Mouse (Mus musculus): ENCODE data around the gene Ece1. TPM values are rescaled to one million over a fixed set of nuclear protein-coding genes. Genes with fewer than 3 reads are reported as not detected.

The Ece1 gene
- polyA plus RNA-seq, 1 experiment, result 33.7 TPM

- H3K36me3 ChIP-seq (ENCODE audit: control insufficient read depth, insufficient read depth, low read length), result no peaks in the 10 kb centered on the region; the same call in 1 of the 2 replicates
- no peaks in the 10 kb centered on the region for H3K27me3 ChIP-seq (replicated peaks; ENCODE audit: control insufficient read depth, insufficient read depth, low read length)
- no peak for TF ChIP-seq POLR2A (IDR thresholded peaks at IDR 0.05; ENCODE audit: low read depth, low read length)
- peak; percentile 78 for TF ChIP-seq CTCF (conservative IDR thresholded peaks at IDR 0.05; ENCODE audit: insufficient read depth, insufficient read length, low read depth, low read length)
- H3K4me1 ChIP-seq (ENCODE audit: control insufficient read depth, insufficient read depth, low read length), result no peaks in the 10 kb centered on the region
- peak; percentile 73 for DNase-seq
- H3K27ac ChIP-seq (ENCODE audit: insufficient read depth, low read depth, low read length), result no peak overlapping the region
- WGBS, result 34% methylated on average over 4 of the region's 4 CpGs
- H3K4me3 ChIP-seq (ENCODE audit: insufficient read depth, low read depth, low read length), result no peak overlapping the region
Measured at GRCm38 (mm10) chr4:137952840-137953239, 90.8 kb downstream of the Ece1 start.

GRCm38 (mm10) chr4:137954184-137954583 lies 92.1 kb downstream of the Ece1 start:
- Histone ChIP-seq H3K27me3 (replicated peaks; ENCODE audit: control insufficient read depth, insufficient read depth, low read length) (no peaks in the 10 kb centered on the region), H3K36me3 (ENCODE audit: control insufficient read depth, insufficient read depth, low read length) (no peaks in the 10 kb centered on the region; the same call in 1 of the 2 replicates), H3K4me3 (ENCODE audit: insufficient read depth, low read depth, low read length) (no peak overlapping the region), H3K4me1 (ENCODE audit: control insufficient read depth, insufficient read depth, low read length) (no peaks in the 10 kb centered on the region), H3K27ac (ENCODE audit: insufficient read depth, low read depth, low read length) (no peak overlapping the region)
- 87% methylated on average over 2 of the region's 2 CpGs for WGBS
- DNase-seq, result no peak
- TF ChIP-seq POLR2A (IDR thresholded peaks at IDR 0.05; ENCODE audit: low read depth, low read length) (no peak), CTCF (conservative IDR thresholded peaks at IDR 0.05; ENCODE audit: insufficient read depth, insufficient read length, low read depth, low read length) (no peak)

- H3K27me3 ChIP-seq (replicated peaks; ENCODE audit: control insufficient read depth, insufficient read depth, low read length), result no peaks in the 10 kb centered on the region
- H3K4me3 ChIP-seq (ENCODE audit: insufficient read depth, low read depth, low read length), result no peak overlapping the region
- no peaks in the 10 kb centered on the region for H3K4me1 ChIP-seq (ENCODE audit: control insufficient read depth, insufficient read depth, low read length)
- H3K27ac ChIP-seq (ENCODE audit: insufficient read depth, low read depth, low read length), result no peak overlapping the region
- 75% methylated on average over 8 of the region's 8 CpGs for WGBS
- DNase-seq, result peak; percentile 57
- no peaks in the 10 kb centered on the region for H3K36me3 ChIP-seq (ENCODE audit: control insufficient read depth, insufficient read depth, low read length)
- TF ChIP-seq CTCF (conservative IDR thresholded peaks at IDR 0.05; ENCODE audit: insufficient read depth, insufficient read length, low read depth, low read length), result 0 out of 2 replicates have a peak, but pooled peaks have one; percentile 13
- no peak for TF ChIP-seq POLR2A (IDR thresholded peaks at IDR 0.05; ENCODE audit: low read depth, low read length)
Measured at GRCm38 (mm10) chr4:137954926-137955396, 92.9 kb downstream of the Ece1 start.

GRCm38 (mm10) chr4:137956260-137956659 lies 94.2 kb downstream of the Ece1 start:
- TF ChIP-seq CTCF (conservative IDR thresholded peaks at IDR 0.05; ENCODE audit: insufficient read depth, insufficient read length, low read depth, low read length) (no peak), POLR2A (IDR thresholded peaks at IDR 0.05; ENCODE audit: low read depth, low read length) (no peak)
- Histone ChIP-seq H3K27me3 (replicated peaks; ENCODE audit: control insufficient read depth, insufficient read depth, low read length) (no peaks in the 10 kb centered on the region), H3K4me3 (ENCODE audit: insufficient read depth, low read depth, low read length) (no peak overlapping the region), H3K4me1 (ENCODE audit: control insufficient read depth, insufficient read depth, low read length) (no peaks in the 10 kb centered on the region), H3K36me3 (ENCODE audit: control insufficient read depth, insufficient read depth, low read length) (no peaks in the 10 kb centered on the region), H3K27ac (ENCODE audit: insufficient read depth, low read depth, low read length) (no peak overlapping the region)
- DNase-seq, result no peak
- 96% methylated on average over 15 of the region's 15 CpGs for whole genome bisulfite sequencing

- Histone ChIP-seq H3K4me1 (ENCODE audit: control insufficient read depth, insufficient read depth, low read length) (no peaks in the 10 kb centered on the region), H3K36me3 (ENCODE audit: control insufficient read depth, insufficient read depth, low read length) (no peaks in the 10 kb centered on the region), H3K4me3 (ENCODE audit: insufficient read depth, low read depth, low read length) (no peak overlapping the region), H3K27me3 (replicated peaks; ENCODE audit: control insufficient read depth, insufficient read depth, low read length) (no peaks in the 10 kb centered on the region), H3K27ac (ENCODE audit: insufficient read depth, low read depth, low read length) (no peak overlapping the region)
- DNase-seq, result no peak
- WGBS, result 84% methylated on average over 13 of the region's 13 CpGs
- TF ChIP-seq CTCF (conservative IDR thresholded peaks at IDR 0.05; ENCODE audit: insufficient read depth, insufficient read length, low read depth, low read length), result peak; percentile 52
- no peak for TF ChIP-seq POLR2A (IDR thresholded peaks at IDR 0.05; ENCODE audit: low read depth, low read length)
Measured at GRCm38 (mm10) chr4:137959889-137960665, 98.0 kb downstream of the Ece1 start.

- TF ChIP-seq POLR2A (IDR thresholded peaks at IDR 0.05; ENCODE audit: low read depth, low read length) (no peak), CTCF (conservative IDR thresholded peaks at IDR 0.05; ENCODE audit: insufficient read depth, insufficient read length, low read depth, low read length) (no peak)
- 83% methylated on average over 11 of the region's 11 CpGs for WGBS
- Histone ChIP-seq H3K4me3 (ENCODE audit: insufficient read depth, low read depth, low read length) (no peak overlapping the region), H3K27me3 (replicated peaks; ENCODE audit: control insufficient read depth, insufficient read depth, low read length) (no peaks in the 10 kb centered on the region), H3K4me1 (ENCODE audit: control insufficient read depth, insufficient read depth, low read length) (no peaks in the 10 kb centered on the region), H3K27ac (ENCODE audit: insufficient read depth, low read depth, low read length) (no peak overlapping the region), H3K36me3 (ENCODE audit: control insufficient read depth, insufficient read depth, low read length) (no peaks in the 10 kb centered on the region)
- no peak for DNase-seq
Measured at GRCm38 (mm10) chr4:137960757-137961156, 98.7 kb downstream of the Ece1 start.

GRCm38 (mm10) chr4:137962643-137963350 lies 100.8 kb downstream of the Ece1 start:
- 92% methylated on average over 20 of the region's 20 CpGs for WGBS
- no peaks in the 10 kb centered on the region for H3K4me1 ChIP-seq (ENCODE audit: control insufficient read depth, insufficient read depth, low read length)

More at GRCm38 (mm10) chr4:137962643-137963350, 100.8 kb downstream of the Ece1 start:
- no peak for TF ChIP-seq POLR2A (IDR thresholded peaks at IDR 0.05; ENCODE audit: low read depth, low read length)
- TF ChIP-seq CTCF (conservative IDR thresholded peaks at IDR 0.05; ENCODE audit: insufficient read depth, insufficient read length, low read depth, low read length), result no peak
- H3K4me3 ChIP-seq (ENCODE audit: insufficient read depth, low read depth, low read length), result no peak overlapping the region
- H3K27ac ChIP-seq (ENCODE audit: insufficient read depth, low read depth, low read length), result no peak overlapping the region
- no peak for DNase-seq
- no peaks in the 10 kb centered on the region for H3K27me3 ChIP-seq (replicated peaks; ENCODE audit: control insufficient read depth, insufficient read depth, low read length)
- H3K36me3 ChIP-seq (ENCODE audit: control insufficient read depth, insufficient read depth, low read length), result no peaks in the 10 kb centered on the region
